Mouse (Mus musculus) forelimb bud, embryonic 11.5 days (tissue): ENCODE measurements around the gene Hint3.

Experiments used
- DNase-seq: peaks from one replicate; pipeline ENCODE4 v3.0.0-alpha.2; 2012; ENCODE audit warnings: low read depth, low spot score

The Hint3 gene

GRCm38 (mm10) chr10:30600094-30600534 is 29.3 kb downstream of the Hint3 start:
- DNase-seq: peak; percentile 26

DNA sequence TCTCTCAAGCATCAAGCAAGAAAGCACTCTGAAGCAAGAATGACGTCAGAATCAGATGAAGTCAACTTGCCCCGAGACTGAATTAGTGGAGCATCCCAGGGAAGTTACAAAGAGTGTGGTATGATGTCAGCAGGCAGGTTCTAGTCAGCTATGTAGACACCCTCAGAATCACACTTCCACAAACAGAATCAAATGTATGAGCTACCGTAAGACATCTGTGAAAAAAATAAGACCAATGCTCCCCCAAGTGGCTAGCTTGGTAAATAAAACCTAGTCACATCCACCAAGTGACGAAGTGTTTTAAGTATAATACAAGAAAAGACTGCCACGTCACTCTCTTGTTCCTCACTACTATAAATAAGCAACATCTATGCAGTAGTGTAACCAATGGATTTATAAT is 42.4 kb downstream of the Hint3 start:
- peak; percentile 11 for DNase-seq

DNA sequence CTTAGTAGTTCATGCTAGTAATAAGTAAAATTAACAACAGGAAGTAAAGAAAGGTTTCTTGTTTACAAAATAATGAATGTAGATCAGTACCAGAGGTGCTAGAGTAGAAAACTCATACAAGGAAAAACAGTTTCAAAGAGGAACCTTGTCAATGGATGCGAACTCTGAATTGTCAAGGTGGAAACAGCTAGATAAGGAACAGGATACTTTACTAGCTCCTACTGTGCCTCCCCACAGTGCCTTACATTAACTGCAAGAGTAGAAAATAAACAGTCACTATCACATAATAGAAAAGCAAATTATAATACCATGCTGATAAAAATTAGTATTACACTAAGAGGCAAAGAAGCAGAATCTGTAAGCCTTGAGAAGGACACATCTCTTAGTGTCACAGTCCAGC is 43.7 kb downstream of the Hint3 start:
- DNase-seq: no peak

DNA sequence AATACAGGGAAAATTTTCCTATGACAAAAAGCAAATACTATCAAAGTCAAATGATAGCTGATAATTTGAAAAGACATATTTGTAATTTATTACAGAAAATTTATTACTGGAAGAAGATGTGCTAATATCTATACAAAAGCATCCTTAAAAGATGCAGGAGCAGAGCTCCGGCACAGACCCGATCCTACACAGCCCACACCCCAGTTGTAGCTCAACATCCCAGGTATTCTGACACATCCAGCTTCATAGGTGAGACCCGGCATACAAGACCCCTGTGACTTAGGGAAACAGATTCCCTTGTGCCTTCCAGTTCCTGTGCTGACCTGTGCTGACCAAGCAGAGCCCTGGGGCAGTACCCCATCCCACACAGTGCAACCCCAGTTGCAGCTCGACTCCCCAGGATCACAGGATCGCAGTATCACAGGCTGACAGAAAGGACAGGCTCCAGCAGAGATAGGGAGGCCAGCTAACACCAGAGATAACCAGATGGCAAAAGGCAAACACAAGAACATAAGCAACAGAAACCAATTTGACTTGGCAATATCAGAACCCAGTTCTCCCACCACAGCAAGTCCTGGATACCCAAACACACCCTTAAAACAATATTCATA is 51.7 kb downstream of the Hint3 start:
- DNase-seq: no peak

GRCm38 (mm10) chr10:30566364-30566763 is 63.1 kb downstream of the Hint3 start:
- no peak for DNase-seq

DNA sequence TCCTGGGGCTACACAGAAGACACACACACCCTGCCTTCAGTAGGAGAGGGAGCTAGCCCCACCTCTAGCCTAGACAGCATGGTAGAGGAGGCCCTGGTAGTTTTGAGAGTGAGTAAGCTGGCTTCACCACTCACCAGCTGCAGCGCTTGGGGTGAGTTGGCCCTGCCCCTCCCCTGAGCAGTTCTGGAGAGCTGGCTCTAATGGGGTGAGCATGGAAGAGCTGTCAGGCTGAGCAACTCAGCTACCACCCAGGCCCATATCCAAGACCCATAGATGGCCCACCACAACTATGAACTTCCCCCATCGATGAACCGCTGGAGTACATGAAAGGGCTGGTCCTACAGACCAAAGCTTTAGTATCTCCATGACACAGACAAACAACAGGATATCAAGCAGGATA is 64.8 kb downstream of the Hint3 start:
- DNase-seq: no peak
